Mouse (Mus musculus) erythroblast, adult 5-6 weeks (primary cell): ENCODE measurements around the gene Rras. TPM values are rescaled to one million over a fixed set of nuclear protein-coding genes. Genes with fewer than 3 reads are reported as not detected.

ENCODE experiments used
- ATAC-seq: replicated peaks from 2 replicates; pipeline ENCODE4 v1.8.0; 2016; ENCODE audit warnings: moderate number of reproducible peaks, mild to moderate bottlenecking, moderate TSS enrichment, inconsistent platforms; ENCODE audit not compliant: poor library complexity, low FRiP score, severe bottlenecking
- total RNA-seq, 2 experiments: library from RNA; stranded (forward) in 1 of 2; stranded (reverse) in 1 of 2; fragments of 150-400 nt in 1 of 2; fragments of 200-764, 138-1000 nt in 1 of 2; gene quantifications; 2 replicates each; pipeline versions ENCODE4 v1.2.3 to v1.2.4; 2015 to 2017; ENCODE audit warnings: low replicate concordance in 2 of 2

Rras gene
- total RNA-seq (2015; ENCODE audit: low replicate concordance) (7.5 and 10.8 TPM in 2 replicates), total RNA-seq (2017; ENCODE audit: low replicate concordance) (0.60 TPM in 1 of 2 replicates, not detected in the other)

GRCm38 (mm10) chr7:45017242-45018061, at the start of gene Rras:
Rras (plus strand) TSS chr7:45017961.
- ATAC-seq, result peak; percentile 77

- ATAC-seq, result no peak
Observed at GRCm38 (mm10) chr7:44970231-44970691, 47.5 kb upstream of the Rras start.

GRCm38 (mm10) chr7:44971142-44971541, 46.6 kb upstream of the Rras start:
- ATAC-seq, result no peak

DNA sequence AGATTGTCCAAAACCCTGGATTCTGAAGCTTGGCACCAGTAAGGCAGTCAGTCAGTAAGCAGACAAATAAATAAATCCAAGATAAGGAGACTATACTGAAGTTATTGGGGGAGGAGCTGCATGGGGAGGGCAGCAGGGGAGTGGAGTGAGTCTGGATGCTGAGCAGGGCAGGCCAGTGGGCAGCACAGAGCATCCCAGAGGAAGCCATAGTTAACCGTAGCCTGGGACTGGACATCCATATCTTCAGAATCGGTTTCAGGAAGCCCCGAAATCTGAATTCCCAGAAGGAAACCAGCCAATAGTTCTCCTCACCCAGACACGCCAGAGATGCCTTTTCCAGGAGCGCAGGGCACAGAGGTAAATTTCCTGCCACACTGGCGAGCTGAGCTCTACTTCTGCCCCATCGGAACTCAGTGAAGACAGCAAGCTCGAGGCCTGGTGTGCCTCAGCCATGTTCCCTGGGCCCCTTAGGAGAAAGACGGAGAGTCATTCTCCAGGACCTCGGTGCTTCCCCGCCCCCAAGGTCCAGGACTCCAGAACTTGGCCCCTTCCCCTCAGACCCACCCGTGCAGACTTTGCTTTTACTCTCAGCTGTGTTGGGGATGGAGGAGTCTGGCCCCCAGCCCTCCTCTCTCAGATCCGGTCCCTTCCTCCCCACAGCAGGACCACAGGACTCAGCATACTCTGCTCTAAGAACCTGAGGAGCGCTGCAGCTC, 44.2 kb upstream of the Rras start:
- no peak for ATAC-seq

DNA sequence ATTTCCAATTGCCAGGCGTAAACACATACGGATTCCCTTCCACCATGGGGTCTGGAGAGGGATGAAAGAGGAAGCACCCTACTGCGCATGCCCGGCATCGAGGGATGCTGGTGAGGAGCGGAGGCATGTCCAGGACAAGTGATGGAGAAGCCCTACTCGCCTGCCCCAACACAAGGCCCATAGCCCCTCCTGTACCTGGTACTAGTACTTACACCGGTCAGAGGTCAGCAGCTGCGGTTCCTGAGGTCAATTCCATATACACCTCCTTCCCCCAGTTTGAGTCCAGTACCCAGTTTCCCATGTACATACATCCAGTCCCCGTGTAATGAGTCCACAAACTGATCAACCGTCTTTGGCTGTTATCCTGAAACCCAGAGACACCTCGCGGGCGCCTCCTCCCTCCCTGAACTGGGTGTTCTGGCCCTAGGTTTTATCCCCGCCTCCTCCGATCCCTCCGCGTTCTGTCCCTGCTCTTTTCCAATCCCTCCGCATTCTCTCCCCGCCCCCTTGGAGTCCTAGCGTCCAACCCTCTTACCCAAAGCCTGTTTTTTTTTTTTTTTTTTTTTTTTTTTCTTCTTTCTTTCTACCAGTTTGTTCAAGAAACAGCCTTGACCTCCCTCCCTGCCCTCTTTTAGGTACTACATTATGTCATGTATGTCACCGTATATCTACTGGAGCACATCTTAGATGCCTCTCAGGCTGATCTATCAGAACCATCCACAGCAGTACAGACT, 43.2 kb upstream of the Rras start, which contains the start of gene Cpt1c:
Cpt1c (minus strand) TSS at position 469 of the 734 bp plus-strand sequence.
- peak; percentile 83 for ATAC-seq

GRCm38 (mm10) chr7:44975117-44975419, 42.7 kb upstream of the Rras start:
- peak; percentile 3; the same call in 1 of the 2 replicates for ATAC-seq

DNA sequence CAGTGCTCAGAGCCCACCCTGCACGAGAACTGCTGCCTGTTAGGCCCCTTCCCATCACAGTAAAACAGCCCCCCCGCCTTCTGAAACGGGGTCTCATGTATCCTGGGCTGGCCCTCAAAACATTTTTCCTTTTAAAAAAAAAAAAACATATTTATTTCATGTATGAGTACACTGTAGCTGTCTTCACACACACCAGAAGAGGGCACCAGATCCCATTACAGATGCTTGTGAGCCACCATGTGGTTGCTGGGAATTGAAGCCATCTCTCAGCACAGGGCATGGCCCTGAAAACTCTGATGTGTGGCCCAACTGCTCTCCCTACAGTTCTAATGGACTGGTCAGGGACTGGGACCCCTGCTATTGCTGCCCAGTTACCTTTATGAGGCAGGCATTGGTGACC, 39.5 kb upstream of the Rras start:
- no peak for ATAC-seq

- no peak for ATAC-seq
Observed at GRCm38 (mm10) chr7:44981539-44981938, 36.2 kb upstream of the Rras start.

GRCm38 (mm10) chr7:44983085-44983484, 34.7 kb upstream of the Rras start:
- peak; percentile 50 for ATAC-seq

GRCm38 (mm10) chr7:44983944-44984832, 33.6 kb upstream of the Rras start:
- no peak for ATAC-seq

- ATAC-seq, result no peak
Observed at GRCm38 (mm10) chr7:44984833-44985164, 33.0 kb upstream of the Rras start.

- ATAC-seq, result no peak
Observed at GRCm38 (mm10) chr7:44985595-44986191, 32.1 kb upstream of the Rras start.

DNA sequence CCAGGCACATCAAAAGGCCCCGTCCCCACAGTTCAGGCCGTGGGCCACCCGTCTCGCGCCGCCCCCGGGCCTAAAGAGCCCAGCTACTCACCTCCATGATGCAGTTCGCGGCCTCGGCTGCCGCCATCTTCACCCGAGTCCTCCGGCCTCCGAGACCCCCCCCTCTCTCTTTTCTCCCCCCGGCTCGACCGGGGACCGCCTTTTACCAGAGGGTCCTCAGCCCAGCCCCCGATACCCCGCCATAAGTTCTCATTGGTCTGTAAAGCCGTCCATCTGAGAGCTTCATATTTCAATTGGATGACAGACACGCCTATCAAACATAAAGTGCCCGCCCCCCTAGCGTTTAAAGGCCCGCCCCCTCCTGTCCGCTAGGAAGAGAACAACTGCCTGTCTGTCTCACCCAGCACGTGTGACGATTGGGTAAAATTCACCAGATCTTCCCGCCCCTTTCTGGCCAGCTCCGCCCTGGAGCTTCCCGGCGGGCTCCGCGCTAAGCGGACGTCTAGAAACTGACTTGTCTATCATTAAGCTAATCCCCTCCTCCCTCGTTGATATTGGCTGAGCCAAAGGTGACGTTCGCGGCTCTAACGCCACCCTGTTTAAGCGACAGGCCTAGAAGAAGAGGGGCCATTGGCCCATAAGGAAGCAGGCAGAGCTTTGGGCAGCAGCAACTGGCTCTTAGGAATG, 31.4 kb upstream of the Rras start, which contains the start of gene Prmt1:
Prmt1 (minus strand) TSS at position 377 of the 687 bp plus-strand sequence.
- peak; percentile 89 for ATAC-seq

GRCm38 (mm10) chr7:44986879-44987718, 30.7 kb upstream of the Rras start:
- peak; percentile 25 for ATAC-seq

GRCm38 (mm10) chr7:44996672-44997071, 21.1 kb upstream of the Rras start:
- ATAC-seq, result 0 out of 2 replicates have a peak, but pooled peaks have one; percentile 4

DNA sequence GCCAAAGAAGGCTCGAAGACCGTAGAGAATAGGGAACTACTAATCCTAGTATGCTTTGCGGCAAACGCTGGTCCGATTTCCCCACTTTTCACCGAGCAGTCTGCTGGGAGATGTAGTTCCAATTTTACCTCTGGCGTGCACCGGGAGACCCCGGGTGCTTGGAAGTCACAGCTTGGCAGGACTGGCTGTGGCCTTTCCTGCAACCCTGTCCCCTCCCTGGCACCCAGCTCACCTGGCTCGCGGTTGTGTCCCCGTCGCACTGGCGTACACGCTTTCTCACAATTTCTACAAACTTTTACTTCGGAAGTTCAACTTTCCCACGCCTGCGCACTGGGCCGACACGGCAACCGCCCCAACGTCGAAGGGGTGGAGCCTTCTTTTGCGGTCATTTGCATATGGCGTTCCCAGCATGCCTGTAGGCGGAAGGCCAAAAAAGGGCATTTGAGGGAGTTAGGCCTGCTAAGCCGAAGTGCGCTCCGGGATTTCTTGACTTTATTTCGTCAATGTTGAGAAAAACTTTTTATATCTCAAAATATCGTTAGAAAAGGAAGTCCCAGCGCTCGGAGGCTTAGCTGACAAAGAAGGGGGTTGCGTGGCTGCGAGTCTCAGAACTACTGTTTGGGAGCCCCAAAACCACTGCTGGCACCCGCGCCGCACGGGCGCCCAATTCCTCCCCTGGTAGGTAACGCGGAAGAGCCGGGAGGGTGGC, 20.4 kb upstream of the Rras start, which contains the start of gene Irf3:
Irf3 (plus strand) TSS at position 418 of the 709 bp plus-strand sequence.
- peak; percentile 89 for ATAC-seq
